Mouse (Mus musculus) forebrain, embryonic 11.5 days (tissue): ENCODE results near the gene Tmem253. TPM values are rescaled to one million over a fixed set of nuclear protein-coding genes. Genes with fewer than 3 reads are reported as not detected.

Experiments used
- polyA plus RNA-seq: library from polyadenylated mRNA; unstranded; fragments of >200 nt; fragmentation: Nextera tagmentation; extraction: Ambion mirVana; gene quantifications from 2 replicates; pipeline ENCODE4 v1.2.1, GENCODE M21; 2014

Tmem253 gene
- polyA plus RNA-seq, 1 experiment from 2014 or later = 0.92 TPM

Other genes starting within 250 kb of the Tmem253 start
- gene Ang4, start 242.1 kb upstream of the Tmem253 start, polyA plus RNA-seq = not detected in 2 replicates
- gene AY358078, start 215.6 kb upstream of the Tmem253 start, polyA plus RNA-seq = not detected in 2 replicates
- not detected in 2 replicates for gene Ear6, start 162.0 kb upstream of the Tmem253 start, polyA plus RNA-seq
- 48.1 and 60.0 TPM in 2 replicates for gene Mettl17, start 130.8 kb upstream of the Tmem253 start, polyA plus RNA-seq
- 0.45 and 0.89 TPM in 2 replicates for gene Slc39a2, start 122.8 kb upstream of the Tmem253 start, polyA plus RNA-seq
- gene Ndrg2, start 101.5 kb upstream of the Tmem253 start, polyA plus RNA-seq = 8.9 and 11.2 TPM in 2 replicates
- not detected in 2 replicates for gene Tppp2, start 97.2 kb upstream of the Tmem253 start, polyA plus RNA-seq
- not detected in 2 replicates for gene Rnase13, start 92.9 kb upstream of the Tmem253 start, polyA plus RNA-seq
- gene Arhgef40, start 30.9 kb upstream of the Tmem253 start, polyA plus RNA-seq = 93.3 and 99.7 TPM in 2 replicates
- gene Zfp219, start 5.1 kb downstream of the Tmem253 start, polyA plus RNA-seq = 105 and 116 TPM in 2 replicates
- not detected in 2 replicates for gene Olfr221, start 26.8 kb downstream of the Tmem253 start, polyA plus RNA-seq
- gene Hnrnpc, start 88.4 kb downstream of the Tmem253 start, polyA plus RNA-seq = 937 and 1,003 TPM in 2 replicates
- 108 and 109 TPM in 2 replicates for gene Rpgrip1, start 95.0 kb downstream of the Tmem253 start, polyA plus RNA-seq
- 92.3 and 92.8 TPM in 2 replicates for gene Supt16, start 181.8 kb downstream of the Tmem253 start, polyA plus RNA-seq
- 55.3 and 62.9 TPM in 2 replicates for gene Chd8, start 242.1 kb downstream of the Tmem253 start, polyA plus RNA-seq